Mouse (Mus musculus): ENCODE measurements around the gene Cd80. TPM values are rescaled to one million over a fixed set of nuclear protein-coding genes. Genes with fewer than 3 reads are reported as not detected.
"Not testable (repeated sequence)": the region's sequence is repeated elsewhere in the genome, so short reads cannot be mapped to it uniquely, and the experiment has no call there.

The Cd80 gene
- polyA plus RNA-seq, 1 experiment from 2014 or later, result 0.59 TPM

- peak overlapping the region; percentile 40 for H3K4me3 ChIP-seq
- H3K4me2 ChIP-seq (replicated peaks), result peak overlapping the region; percentile 68
- no peaks in the 10 kb centered on the region for H3K36me3 ChIP-seq
- peaks cover 11% of the 10 kb centered on the region; the same call in 1 of the 2 replicates for H3K4me1 ChIP-seq
- H3K9ac ChIP-seq (replicated peaks), result peak overlapping the region; percentile 34
- H3K9me3 ChIP-seq, result no peaks in the 10 kb centered on the region; the same call in 1 of the 2 replicates
- WGBS, result 11% methylated on average over 34 of the region's 34 CpGs
- ATAC-seq (replicated peaks), result peak; percentile 48
- no peaks in the 10 kb centered on the region for H3K27me3 ChIP-seq
- H3K27ac ChIP-seq (replicated peaks), result no peak overlapping the region
Observed at GRCm38 (mm10) chr16:38476312-38477240, 21.2 kb downstream of the Cd80 start.

DNA sequence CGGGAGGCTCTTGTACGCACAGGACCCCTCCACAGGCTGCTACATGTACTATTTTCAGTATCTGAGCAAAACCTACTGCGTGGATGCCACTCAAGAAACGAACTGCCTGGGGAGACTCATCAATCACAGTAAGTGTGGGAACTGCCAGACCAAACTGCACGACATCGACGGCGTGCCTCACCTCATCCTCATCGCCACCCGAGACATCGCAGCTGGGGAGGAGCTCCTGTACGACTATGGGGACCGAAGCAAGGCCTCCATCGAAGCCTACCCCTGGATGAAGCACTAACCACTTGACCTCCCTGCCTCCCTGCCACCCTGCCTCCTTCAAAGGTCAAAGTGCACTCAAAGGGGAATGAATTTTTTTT lies 21.9 kb downstream of the Cd80 start:
- 0 out of 2 replicates have a peak, but pooled peaks have one; percentile 29 for ATAC-seq (replicated peaks)
- H3K27ac ChIP-seq (replicated peaks); H3K27me3 ChIP-seq; H3K9me3 ChIP-seq; H3K36me3 ChIP-seq: not testable (repeated sequence)
- Histone ChIP-seq H3K4me1 (peaks cover 11% of the 10 kb centered on the region; the same call in 1 of the 2 replicates), H3K4me2 (replicated peaks) (peak overlapping the region; percentile 68), H3K9ac (replicated peaks) (peak overlapping the region; percentile 34; the same call in 1 of the 2 replicates), H3K4me3 (peak overlapping the region; percentile 40)
- 62% methylated on average over 14 of the region's 14 CpGs for WGBS

DNA sequence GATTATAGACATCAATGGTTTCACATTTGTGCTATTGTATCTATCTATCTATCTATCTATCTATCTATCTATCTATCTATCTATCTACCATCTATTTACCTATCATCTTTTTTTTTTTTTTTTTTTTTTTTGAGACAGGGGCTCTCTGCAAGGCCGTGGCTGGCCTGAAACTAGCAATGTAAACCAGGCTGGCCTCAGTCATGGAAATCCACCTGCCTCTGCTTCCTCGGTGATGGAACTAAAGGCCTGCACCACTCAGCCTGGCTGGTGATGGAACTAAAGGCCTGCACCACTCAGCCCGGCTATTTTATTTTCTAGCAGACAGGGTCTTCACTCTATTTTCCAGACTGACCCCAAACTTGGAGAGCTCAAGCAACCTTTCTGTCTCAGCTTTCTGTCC lies 22.9 kb downstream of the Cd80 start:
- Histone ChIP-seq H3K36me3 (no peaks in the 10 kb centered on the region), H3K27me3 (no peaks in the 10 kb centered on the region), H3K9ac (replicated peaks) (no peak overlapping the region), H3K4me1 (peaks cover 12% of the 10 kb centered on the region; the same call in 1 of the 2 replicates), H3K4me3 (no peak overlapping the region), H3K9me3 (no peaks in the 10 kb centered on the region; the same call in 1 of the 2 replicates), H3K27ac (replicated peaks) (no peak overlapping the region), H3K4me2 (replicated peaks) (no peak overlapping the region)
- 90% methylated on average over 3 of the region's 3 CpGs for WGBS
- ATAC-seq (replicated peaks), result no peak

- no peaks in the 10 kb centered on the region; the same call in 1 of the 2 replicates for H3K9me3 ChIP-seq
- H3K4me2 ChIP-seq (replicated peaks), result no peak overlapping the region
- no peak overlapping the region for H3K9ac ChIP-seq (replicated peaks)
- ATAC-seq (replicated peaks), result no peak
- no peak overlapping the region for H3K27ac ChIP-seq (replicated peaks)
- no peak overlapping the region for H3K4me3 ChIP-seq
- no peaks in the 10 kb centered on the region for H3K27me3 ChIP-seq
- H3K36me3 ChIP-seq, result no peaks in the 10 kb centered on the region
- WGBS, result 80% methylated on average over 4 of the region's 4 CpGs
- H3K4me1 ChIP-seq, result peaks cover 14% of the 10 kb centered on the region; the same call in 1 of the 2 replicates
Observed at GRCm38 (mm10) chr16:38481327-38481726, 26.0 kb downstream of the Cd80 start.

DNA sequence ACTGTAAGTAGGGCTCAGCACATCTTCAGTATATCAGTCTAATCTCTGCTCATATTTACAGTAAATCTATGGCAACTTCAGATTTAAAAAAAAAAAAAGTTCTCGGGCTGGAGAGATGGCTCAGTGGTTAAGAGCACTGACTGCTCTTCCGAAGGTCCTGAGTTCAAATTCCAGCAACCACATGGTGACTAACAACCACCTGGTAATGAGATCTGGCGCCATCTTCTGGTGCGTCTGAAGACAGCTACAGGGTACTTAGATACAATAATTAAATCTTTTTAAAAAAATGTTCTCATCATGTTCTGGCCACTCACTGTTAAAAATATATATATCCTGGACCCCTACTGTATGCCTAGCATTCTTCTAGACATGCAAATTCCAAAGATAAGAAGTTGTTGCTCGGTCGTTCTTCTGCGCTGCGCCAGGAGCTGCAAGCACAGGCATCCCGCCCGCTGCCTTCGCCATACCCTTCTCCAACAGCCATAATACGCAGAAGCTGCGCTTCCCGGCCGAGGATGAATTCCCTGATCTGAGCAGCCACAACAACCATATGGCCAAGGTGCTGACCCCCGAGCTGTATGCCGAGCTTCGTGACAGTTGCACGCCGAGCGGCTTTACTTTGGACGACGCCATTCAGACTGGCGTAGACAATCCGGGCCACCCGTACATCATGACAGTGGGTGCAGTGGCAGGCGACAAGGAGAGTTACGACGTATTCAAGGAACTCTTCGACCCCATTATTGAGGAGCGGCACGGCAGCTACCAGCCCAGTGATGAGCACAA lies 27.6 kb downstream of the Cd80 start:
- H3K4me1 ChIP-seq, result 0 out of 2 replicates have a peak, but pooled peaks cover 5% of the 10 kb centered on the region
- peak; percentile 66 for ATAC-seq (replicated peaks)
- H3K9ac ChIP-seq (replicated peaks), result peak overlapping the region; percentile 15; the same call in 1 of the 2 replicates
- H3K27me3 ChIP-seq, result no peaks in the 10 kb centered on the region
- no peaks in the 10 kb centered on the region for H3K36me3 ChIP-seq
- H3K27ac ChIP-seq (replicated peaks), result no peak overlapping the region
- peak overlapping the region; percentile 52 for H3K4me2 ChIP-seq (replicated peaks)
- WGBS, result 22% methylated on average over 32 of the region's 32 CpGs
- peak overlapping the region; percentile 38 for H3K4me3 ChIP-seq
- no peaks in the 10 kb centered on the region; the same call in 1 of the 2 replicates for H3K9me3 ChIP-seq

DNA sequence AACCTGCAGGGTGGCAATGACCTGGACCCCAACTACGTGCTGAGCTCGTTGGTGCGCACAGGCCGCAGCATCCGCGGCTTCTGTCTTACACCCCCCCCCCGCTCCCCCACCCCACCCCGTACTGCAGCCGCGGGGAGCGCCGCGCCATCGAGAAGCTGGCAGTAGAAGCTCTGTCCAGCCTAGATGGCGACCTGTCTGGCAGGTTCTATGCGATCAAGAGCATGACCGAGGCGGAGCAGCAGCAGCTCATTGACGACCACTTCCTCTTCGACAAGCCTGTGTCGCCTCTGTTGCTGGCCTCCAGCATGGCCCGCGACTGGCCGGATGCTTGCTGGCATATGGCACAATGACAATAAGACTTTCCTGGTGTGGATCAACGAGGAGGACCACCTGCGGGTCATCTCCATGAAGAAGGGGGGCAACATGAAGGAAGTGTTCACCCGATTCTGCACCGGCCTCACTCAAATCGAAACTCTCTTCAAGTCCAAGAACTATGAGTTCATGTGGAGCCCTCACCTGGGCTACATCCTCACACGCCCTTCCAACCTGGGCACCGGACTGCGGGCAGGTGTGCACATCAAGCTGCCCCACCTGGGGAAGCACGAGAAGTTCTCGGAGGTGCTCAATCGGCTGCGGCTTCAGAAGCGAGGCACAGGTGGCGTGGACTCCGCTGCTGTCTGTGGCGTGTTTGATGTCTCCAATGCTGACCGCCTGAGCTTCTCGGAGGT lies 28.4 kb downstream of the Cd80 start:
- H3K4me1 ChIP-seq, result 0 out of 2 replicates have a peak, but pooled peaks cover 5% of the 10 kb centered on the region
- H3K9ac ChIP-seq (replicated peaks), result peak overlapping the region; percentile 15; the same call in 1 of the 2 replicates
- peak overlapping the region; percentile 52 for H3K4me2 ChIP-seq (replicated peaks)
- H3K36me3 ChIP-seq, result no peaks in the 10 kb centered on the region
- H3K4me3 ChIP-seq, result peak overlapping the region; percentile 38
- 46% methylated on average over 40 of the region's 42 CpGs for WGBS
- peak; percentile 32; the same call in 1 of the 2 replicates for ATAC-seq (replicated peaks)
- no peaks in the 10 kb centered on the region; the same call in 1 of the 2 replicates for H3K9me3 ChIP-seq
- H3K27me3 ChIP-seq, result no peaks in the 10 kb centered on the region
- H3K27ac ChIP-seq (replicated peaks), result no peak overlapping the region

GRCm38 (mm10) chr16:38492551-38492950 lies 37.2 kb downstream of the Cd80 start:
- no peak for ATAC-seq (replicated peaks)
- Histone ChIP-seq H3K27ac (replicated peaks) (no peak overlapping the region), H3K36me3 (peaks cover 5% of the 10 kb centered on the region), H3K9me3 (no peaks in the 10 kb centered on the region), H3K4me1 (no peaks in the 10 kb centered on the region), H3K4me2 (replicated peaks) (no peak overlapping the region), H3K9ac (replicated peaks) (no peak overlapping the region), H3K4me3 (no peak overlapping the region), H3K27me3 (no peaks in the 10 kb centered on the region)
- 91% methylated on average over 3 of the region's 3 CpGs for WGBS

DNA sequence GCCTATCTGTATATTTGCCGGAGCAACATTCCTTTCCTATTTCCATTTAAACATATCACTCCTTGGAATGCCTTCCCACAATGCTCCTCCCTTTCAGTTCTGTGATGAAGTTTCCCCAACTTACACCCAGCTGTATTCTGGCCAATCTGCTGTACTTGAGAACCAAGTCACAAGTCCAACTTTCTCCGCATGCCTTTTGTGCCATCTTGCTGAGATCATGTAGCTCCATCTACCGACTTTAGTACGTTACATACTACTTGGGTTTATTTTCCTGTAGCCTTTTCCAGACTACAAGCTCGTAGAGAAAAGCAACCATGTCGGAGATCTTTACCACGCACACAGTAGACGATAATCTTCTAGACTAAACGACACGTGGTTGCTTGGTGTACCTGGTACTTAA lies 38.5 kb downstream of the Cd80 start:
- Histone ChIP-seq H3K4me2 (replicated peaks) (no peak overlapping the region), H3K4me1 (no peaks in the 10 kb centered on the region), H3K27me3 (no peaks in the 10 kb centered on the region), H3K36me3 (peaks cover 17% of the 10 kb centered on the region), H3K9ac (replicated peaks) (no peak overlapping the region), H3K9me3 (no peaks in the 10 kb centered on the region), H3K27ac (replicated peaks) (no peak overlapping the region), H3K4me3 (no peak overlapping the region)
- 91% methylated on average over 10 of the region's 10 CpGs for WGBS
- ATAC-seq (replicated peaks), result no peak

DNA sequence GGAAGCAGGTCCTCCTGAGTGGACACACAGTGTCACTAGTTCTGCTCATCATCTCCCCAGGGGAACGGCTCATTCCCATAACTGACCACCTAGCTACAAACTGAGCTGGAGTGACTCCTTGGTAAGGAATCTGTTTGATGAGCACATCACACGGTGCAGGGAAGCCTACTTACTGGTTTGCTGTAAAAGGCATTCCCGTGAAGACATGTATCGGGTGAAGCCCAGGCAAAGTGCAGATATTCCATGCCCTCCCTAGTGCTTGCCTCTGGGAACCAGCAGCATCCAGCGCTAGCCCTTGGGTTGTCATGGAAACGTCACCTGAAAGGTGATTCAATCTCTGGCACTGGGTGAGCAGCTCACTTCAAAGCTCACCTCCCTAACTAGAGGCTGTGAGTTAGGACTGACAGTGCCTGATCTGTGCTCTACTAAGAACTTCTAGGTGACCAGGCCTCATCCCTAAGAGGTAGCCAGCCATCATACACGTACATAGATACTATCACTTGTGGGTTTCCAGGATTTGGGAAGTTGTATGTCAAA lies 41.3 kb downstream of the Cd80 start:
- no peak for ATAC-seq (replicated peaks)
- H3K27me3 ChIP-seq, result no peaks in the 10 kb centered on the region
- H3K4me1 ChIP-seq, result no peaks in the 10 kb centered on the region
- 80% methylated on average over 7 of the region's 7 CpGs for WGBS
- no peak overlapping the region for H3K27ac ChIP-seq (replicated peaks)
- H3K36me3 ChIP-seq, result peaks cover 32% of the 10 kb centered on the region
- no peaks in the 10 kb centered on the region for H3K9me3 ChIP-seq
- H3K4me2 ChIP-seq (replicated peaks), result no peak overlapping the region
- no peak overlapping the region for H3K9ac ChIP-seq (replicated peaks)
- H3K4me3 ChIP-seq, result no peak overlapping the region

DNA sequence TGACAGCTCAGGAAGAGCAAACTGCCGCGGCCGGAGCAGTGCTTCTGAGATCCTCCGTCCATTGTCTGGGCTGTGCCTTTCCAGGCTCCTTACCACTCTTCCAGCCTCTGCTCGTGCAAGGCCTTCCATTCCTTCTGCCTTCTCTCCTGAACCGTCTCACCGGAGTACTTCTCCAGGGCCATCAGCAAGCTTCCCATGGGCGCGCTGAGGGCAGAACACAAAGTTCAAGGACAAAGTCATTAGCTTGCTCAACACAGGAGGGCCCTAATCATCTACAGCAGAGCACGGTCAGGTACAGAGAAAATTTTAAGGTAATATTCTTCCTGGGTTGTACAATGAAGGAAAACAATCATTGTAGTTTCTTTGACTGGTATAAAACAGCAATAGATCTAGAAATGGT lies 47.1 kb downstream of the Cd80 start:
- Histone ChIP-seq H3K4me3 (no peak overlapping the region), H3K27me3 (no peaks in the 10 kb centered on the region), H3K27ac (replicated peaks) (no peak overlapping the region), H3K4me2 (replicated peaks) (no peak overlapping the region), H3K9ac (replicated peaks) (no peak overlapping the region), H3K36me3 (peaks cover 61% of the 10 kb centered on the region), H3K4me1 (no peaks in the 10 kb centered on the region), H3K9me3 (no peaks in the 10 kb centered on the region)
- 94% methylated on average over 10 of the region's 10 CpGs for WGBS
- ATAC-seq (replicated peaks), result no peak

DNA sequence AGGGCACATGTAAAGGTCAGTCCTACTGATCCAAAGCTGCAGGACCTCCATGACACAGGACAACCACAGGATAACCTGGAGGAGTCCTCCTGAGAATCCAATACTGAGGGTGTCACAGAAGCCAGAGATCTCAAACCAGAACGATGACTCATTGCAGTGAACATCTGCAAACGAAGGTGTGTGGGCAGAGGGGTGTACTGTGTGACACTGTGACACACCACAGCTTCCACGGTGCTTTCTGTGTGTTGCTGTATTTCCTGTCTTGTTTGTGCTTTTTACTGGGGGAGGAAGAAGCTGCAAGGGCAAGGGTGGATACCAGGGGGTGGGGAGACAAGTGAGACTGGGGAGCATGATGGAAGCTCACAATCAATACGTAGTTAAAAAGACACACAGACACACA lies 48.2 kb downstream of the Cd80 start:
- H3K9me3 ChIP-seq, result no peaks in the 10 kb centered on the region
- 92% methylated on average over 4 of the region's 4 CpGs for WGBS

More for the DNA sequence above, 48.2 kb downstream of the Cd80 start:
- Histone ChIP-seq H3K4me3 (no peak overlapping the region), H3K4me1 (no peaks in the 10 kb centered on the region), H3K36me3 (peaks cover 61% of the 10 kb centered on the region), H3K27me3 (no peaks in the 10 kb centered on the region), H3K9ac (replicated peaks) (no peak overlapping the region), H3K4me2 (replicated peaks) (no peak overlapping the region), H3K27ac (replicated peaks) (no peak overlapping the region)
- ATAC-seq (replicated peaks), result no peak

Data from forebrain, embryonic 15.5 days (tissue).